Mouse (Mus musculus) small intestine, adult 2 months (tissue): ENCODE measurements at regions not wholly inside any gene's neighbourhood (a gene's known extent, or its start where the extent isn't known, plus 50 kb on each side); places are given as distances from the start of the nearest gene placed in this dataset.

Source experiments
- CTCF ChIP-seq: fragments of 200-500 bp; IDR thresholded peaks from 2 replicates; pipeline ENCODE4 v1.5.1; 2012; ENCODE audit warnings: low read depth, mild to moderate bottlenecking, control low read depth, inconsistent platforms, low read length, moderate library complexity, mixed read lengths; ENCODE audit not compliant: insufficient replicate concordance, insufficient read length; ENCODE audit errors: extremely low read depth
- POLR2A ChIP-seq: fragments of 200-500 bp; IDR thresholded peaks from 2 replicates; pipeline ENCODE4 v1.6.1; 2012; ENCODE audit warnings: low read depth, mild to moderate bottlenecking, control low read depth, inconsistent platforms, low read length, moderate library complexity

DNA sequence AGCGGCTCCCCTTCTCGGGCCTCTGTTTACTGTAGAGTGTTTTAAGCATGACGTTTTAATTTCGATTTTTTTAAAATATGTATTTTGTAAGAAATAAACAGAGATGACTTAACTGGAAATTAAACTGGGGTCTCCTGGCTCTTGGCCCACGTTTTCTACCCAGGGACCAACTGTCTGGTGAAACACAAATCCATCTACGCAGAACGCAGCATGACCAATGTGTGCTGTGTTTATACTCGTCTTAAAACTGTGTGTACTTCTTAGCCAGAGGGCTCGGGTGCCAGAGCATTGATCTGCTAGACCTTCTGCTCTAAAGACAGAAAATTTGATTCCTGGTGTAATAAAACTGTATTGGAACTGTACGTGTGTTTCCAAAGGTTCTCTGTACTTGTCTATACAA lies 172.8 kb upstream of the 2610301B20Rik start:
- TF ChIP-seq POLR2A (no peak), CTCF (no peak)
